Mouse (Mus musculus): ENCODE measurements around the gene Lhx3. TPM values are rescaled to one million over a fixed set of nuclear protein-coding genes. Genes with fewer than 3 reads are reported as not detected.

Gene Lhx3
- total RNA-seq, 1 experiment = 0.13 TPM

DNA sequence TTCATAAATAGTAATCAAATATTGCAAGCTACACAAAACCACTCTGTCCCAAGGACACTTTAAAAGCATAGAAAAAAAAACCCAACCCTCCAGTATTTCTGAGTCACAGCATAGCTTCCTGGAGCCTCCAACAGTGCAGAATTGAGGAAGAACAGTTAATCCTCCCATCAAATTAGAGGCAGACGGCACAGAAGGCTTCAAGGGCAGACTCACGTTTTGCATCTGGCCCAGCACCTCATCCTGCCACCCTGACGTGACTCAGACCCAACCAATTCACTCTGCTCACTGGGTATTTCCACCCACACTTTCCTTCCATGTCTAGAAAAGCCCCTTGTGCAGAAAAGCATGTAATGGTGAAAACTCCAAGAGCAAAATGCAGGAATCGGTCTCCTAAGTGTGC lies 22.2 kb upstream of the Lhx3 start:
- no peak for DNase-seq (ENCODE audit: low read depth, low spot score)
- H3K4me3 ChIP-seq (ENCODE audit: insufficient read depth in 1 of 2, low read depth in 1 of 2, low read length in 2 of 2, poor library complexity in 1 of 2, severe bottlenecking in 1 of 2) = no peak overlapping the region
- TF ChIP-seq HCFC1 (IDR thresholded peaks at IDR 0.05; ENCODE audit: borderline replicate concordance, insufficient read depth, low read length) (no peak), CHD2 (IDR thresholded peaks at IDR 0.05; ENCODE audit: low read depth, low read length) (no peak), ZC3H11A (IDR thresholded peaks at IDR 0.05; ENCODE audit: borderline replicate concordance, low read depth, low read length) (no peak), ZNF384 (IDR thresholded peaks at IDR 0.05; ENCODE audit: low read depth, low read length) (no peak), MAFK (IDR thresholded peaks at IDR 0.05; ENCODE audit: insufficient read depth, low read depth, low read length) (no peak)
- H3K36me3 ChIP-seq (ENCODE audit: control insufficient read depth, insufficient read depth, low read length, poor library complexity, severe bottlenecking) = peaks cover 2% of the 10 kb centered on the region; the same call in 1 of the 2 replicates
- H3K27ac ChIP-seq (ENCODE audit: insufficient read depth, low read depth, low read length, poor library complexity, severe bottlenecking) = no peak overlapping the region
- H3K9me3 ChIP-seq (ENCODE audit: control insufficient read depth, insufficient read depth, low read depth, low read length) = no peaks in the 10 kb centered on the region
- in situ Hi-C loops (cut with MboI; ENCODE audit: low sequenced_read_pairs in 2 of 2, unreplicated experiment in 2 of 2) = no loop called here
- no peak overlapping the region for H3K9ac ChIP-seq (ENCODE audit: insufficient read depth, low read depth, low read length, poor library complexity, severe bottlenecking)
- H3K4me1 ChIP-seq (ENCODE audit: control insufficient read depth in 2 of 2, insufficient read depth in 2 of 2, low read length in 2 of 2, poor library complexity in 1 of 2) = 0 out of 4 replicates have a peak, but pooled peaks cover 0 to 2% of the 10 kb centered on the region in 2 experiments

DNA sequence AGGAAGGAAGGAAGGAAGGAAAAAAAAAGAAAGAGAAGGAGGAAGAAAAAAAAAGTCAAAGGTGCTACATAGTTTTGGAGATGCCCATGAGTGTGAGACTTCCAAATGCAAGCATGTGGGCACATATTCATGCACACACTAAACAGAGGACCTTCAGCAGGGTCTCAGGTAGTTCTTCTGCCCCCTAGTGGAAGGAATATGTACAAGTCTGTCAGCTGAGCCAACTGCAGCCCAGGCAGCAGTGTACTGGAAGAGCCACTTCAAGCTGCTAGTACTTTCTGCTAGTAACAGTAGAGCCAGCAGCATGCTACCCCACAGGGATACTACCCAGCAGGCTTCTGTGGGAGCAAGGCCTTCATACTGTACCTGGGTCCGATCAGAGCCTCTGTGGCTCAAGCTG lies 19.7 kb upstream of the Lhx3 start:
- H3K27ac ChIP-seq (ENCODE audit: insufficient read depth, low read depth, low read length, poor library complexity, severe bottlenecking) = no peak overlapping the region
- H3K9ac ChIP-seq (ENCODE audit: insufficient read depth, low read depth, low read length, poor library complexity, severe bottlenecking) = no peak overlapping the region
- 0 out of 4 replicates have a peak, but pooled peaks cover 0 to 2% of the 10 kb centered on the region in 2 experiments for H3K4me1 ChIP-seq (ENCODE audit: control insufficient read depth in 2 of 2, insufficient read depth in 2 of 2, low read length in 2 of 2, poor library complexity in 1 of 2)
- peaks cover 8% of the 10 kb centered on the region; the same call in 1 of the 2 replicates for H3K36me3 ChIP-seq (ENCODE audit: control insufficient read depth, insufficient read depth, low read length, poor library complexity, severe bottlenecking)
- DNase-seq (ENCODE audit: low read depth, low spot score) = peak; percentile 50
- in situ Hi-C loops (cut with MboI; ENCODE audit: low sequenced_read_pairs in 2 of 2, unreplicated experiment in 2 of 2) = no loop called here
- H3K4me3 ChIP-seq (ENCODE audit: insufficient read depth in 1 of 2, low read depth in 1 of 2, low read length in 2 of 2, poor library complexity in 1 of 2, severe bottlenecking in 1 of 2) = no peak overlapping the region
- no peaks in the 10 kb centered on the region for H3K9me3 ChIP-seq (ENCODE audit: control insufficient read depth, insufficient read depth, low read depth, low read length)
- peak; percentile 28; the same call in 1 of the 2 replicates for TF ChIP-seq ZC3H11A (IDR thresholded peaks at IDR 0.05; ENCODE audit: borderline replicate concordance, low read depth, low read length)
- peak; percentile 35; the same call in 1 of the 2 replicates for TF ChIP-seq ZNF384 (IDR thresholded peaks at IDR 0.05; ENCODE audit: low read depth, low read length)
- no peak for TF ChIP-seq MAFK (IDR thresholded peaks at IDR 0.05; ENCODE audit: insufficient read depth, low read depth, low read length)

DNA sequence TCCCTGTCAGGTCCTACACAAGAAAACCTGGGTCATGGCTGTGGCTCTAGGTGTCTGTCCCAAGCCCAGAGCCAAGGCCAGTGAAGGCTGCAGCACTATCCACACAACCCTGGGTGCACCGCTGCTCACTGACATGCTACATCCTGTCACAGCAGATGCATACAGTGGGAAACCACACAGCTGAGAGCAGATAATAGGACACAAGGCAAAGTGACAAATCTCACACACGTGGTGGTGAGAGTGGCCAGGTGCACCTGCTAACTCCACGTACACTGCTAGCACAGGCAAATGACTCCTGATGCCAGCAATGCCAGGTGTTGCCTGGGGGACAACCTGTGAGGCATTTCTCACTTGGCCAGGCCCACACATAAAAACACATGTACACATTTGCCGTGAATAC lies 17.2 kb upstream of the Lhx3 start:
- no peak overlapping the region for H3K9ac ChIP-seq (ENCODE audit: insufficient read depth, low read depth, low read length, poor library complexity, severe bottlenecking)
- DNase-seq (ENCODE audit: low read depth, low spot score) = no peak
- TF ChIP-seq ZNF384 (IDR thresholded peaks at IDR 0.05; ENCODE audit: low read depth, low read length) = no peak
- no peak for TF ChIP-seq HCFC1 (IDR thresholded peaks at IDR 0.05; ENCODE audit: borderline replicate concordance, insufficient read depth, low read length)
- no peak for TF ChIP-seq CHD2 (IDR thresholded peaks at IDR 0.05; ENCODE audit: low read depth, low read length)
- no peak for TF ChIP-seq MAFK (IDR thresholded peaks at IDR 0.05; ENCODE audit: insufficient read depth, low read depth, low read length)
- TF ChIP-seq ZC3H11A (IDR thresholded peaks at IDR 0.05; ENCODE audit: borderline replicate concordance, low read depth, low read length) = no peak
- H3K4me1 ChIP-seq (ENCODE audit: control insufficient read depth in 2 of 2, insufficient read depth in 2 of 2, low read length in 2 of 2, poor library complexity in 1 of 2) = no peaks in the 10 kb centered on the region
- H3K27ac ChIP-seq (ENCODE audit: insufficient read depth, low read depth, low read length, poor library complexity, severe bottlenecking) = no peak overlapping the region
- in situ Hi-C loops (cut with MboI; ENCODE audit: low sequenced_read_pairs in 2 of 2, unreplicated experiment in 2 of 2) = no loop called here
- H3K4me3 ChIP-seq (ENCODE audit: insufficient read depth in 1 of 2, low read depth in 1 of 2, low read length in 2 of 2, poor library complexity in 1 of 2, severe bottlenecking in 1 of 2) = no peak overlapping the region
- H3K36me3 ChIP-seq (ENCODE audit: control insufficient read depth, insufficient read depth, low read length, poor library complexity, severe bottlenecking) = peaks cover 23% of the 10 kb centered on the region; the same call in 1 of the 2 replicates
- H3K9me3 ChIP-seq (ENCODE audit: control insufficient read depth, insufficient read depth, low read depth, low read length) = no peaks in the 10 kb centered on the region

DNA sequence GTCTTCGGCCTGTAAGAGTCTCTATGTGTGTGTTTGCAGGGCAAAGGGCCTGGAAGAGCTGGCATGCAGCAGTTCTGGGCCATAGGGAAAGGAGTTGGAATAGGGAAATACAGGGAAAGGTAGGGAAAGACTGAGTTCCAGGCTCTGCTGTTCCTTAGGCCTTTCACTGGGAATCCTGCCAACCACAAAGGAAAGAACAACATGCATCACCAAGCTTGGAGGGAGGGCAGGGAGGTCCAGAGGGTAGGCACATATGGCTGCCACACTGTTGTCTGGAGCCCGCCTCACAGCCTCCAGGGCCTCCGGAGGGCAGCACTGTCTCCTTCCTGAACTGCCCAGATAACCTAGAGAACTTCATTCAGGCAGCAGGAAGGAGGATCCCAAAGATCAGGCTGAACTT lies 15.9 kb upstream of the Lhx3 start:
- Histone ChIP-seq H3K9ac (ENCODE audit: insufficient read depth, low read depth, low read length, poor library complexity, severe bottlenecking) (no peak overlapping the region), H3K36me3 (ENCODE audit: control insufficient read depth, insufficient read depth, low read length, poor library complexity, severe bottlenecking) (peaks cover 27% of the 10 kb centered on the region; the same call in 1 of the 2 replicates), H3K4me1 (ENCODE audit: control insufficient read depth in 2 of 2, insufficient read depth in 2 of 2, low read length in 2 of 2, poor library complexity in 1 of 2) (no peaks in the 10 kb centered on the region), H3K4me3 (ENCODE audit: insufficient read depth in 1 of 2, low read depth in 1 of 2, low read length in 2 of 2, poor library complexity in 1 of 2, severe bottlenecking in 1 of 2) (no peak overlapping the region), H3K27ac (ENCODE audit: insufficient read depth, low read depth, low read length, poor library complexity, severe bottlenecking) (no peak overlapping the region), H3K9me3 (ENCODE audit: control insufficient read depth, insufficient read depth, low read depth, low read length) (no peaks in the 10 kb centered on the region)
- no peak for DNase-seq (ENCODE audit: low read depth, low spot score)
- TF ChIP-seq MAFK (IDR thresholded peaks at IDR 0.05; ENCODE audit: insufficient read depth, low read depth, low read length) (no peak), ZC3H11A (IDR thresholded peaks at IDR 0.05; ENCODE audit: borderline replicate concordance, low read depth, low read length) (no peak), ZNF384 (IDR thresholded peaks at IDR 0.05; ENCODE audit: low read depth, low read length) (no peak), CHD2 (IDR thresholded peaks at IDR 0.05; ENCODE audit: low read depth, low read length) (no peak), HCFC1 (IDR thresholded peaks at IDR 0.05; ENCODE audit: borderline replicate concordance, insufficient read depth, low read length) (no peak)
- in situ Hi-C loops (cut with MboI; ENCODE audit: low sequenced_read_pairs in 2 of 2, unreplicated experiment in 2 of 2) = no loop called here

DNA sequence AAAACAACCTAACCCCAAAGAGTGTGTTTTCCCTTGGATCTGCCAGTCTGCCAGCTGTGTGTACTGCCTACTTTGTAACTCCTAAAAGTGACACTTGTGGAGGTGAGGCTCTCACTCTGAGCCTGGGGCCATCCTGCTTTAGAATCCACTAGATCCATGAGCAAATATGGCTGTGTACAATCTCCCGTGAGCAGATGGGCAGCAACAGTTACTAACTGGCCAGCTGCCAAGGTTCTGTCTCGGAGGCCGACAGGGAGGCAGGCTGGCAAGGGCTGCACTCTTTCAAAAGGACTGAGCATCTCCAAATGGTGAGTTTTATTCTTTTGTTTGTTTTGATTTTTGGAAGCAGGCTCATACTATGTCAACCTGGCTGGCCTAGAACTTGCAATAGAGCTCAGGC lies 6.4 kb upstream of the Lhx3 start:
- H3K9me3 ChIP-seq (ENCODE audit: control insufficient read depth, insufficient read depth, low read depth, low read length) = no peaks in the 10 kb centered on the region
- H3K27ac ChIP-seq (ENCODE audit: insufficient read depth, low read depth, low read length, poor library complexity, severe bottlenecking) = no peak overlapping the region
- H3K4me3 ChIP-seq (ENCODE audit: insufficient read depth in 1 of 2, low read depth in 1 of 2, low read length in 2 of 2, poor library complexity in 1 of 2, severe bottlenecking in 1 of 2) = no peak overlapping the region
- H3K9ac ChIP-seq (ENCODE audit: insufficient read depth, low read depth, low read length, poor library complexity, severe bottlenecking) = no peak overlapping the region
- in situ Hi-C loops (cut with MboI; ENCODE audit: low sequenced_read_pairs in 2 of 2, unreplicated experiment in 2 of 2) = no loop called here
- TF ChIP-seq MAFK (IDR thresholded peaks at IDR 0.05; ENCODE audit: insufficient read depth, low read depth, low read length) = no peak
- TF ChIP-seq ZNF384 (IDR thresholded peaks at IDR 0.05; ENCODE audit: low read depth, low read length) = no peak
- TF ChIP-seq CHD2 (IDR thresholded peaks at IDR 0.05; ENCODE audit: low read depth, low read length) = no peak
- TF ChIP-seq ZC3H11A (IDR thresholded peaks at IDR 0.05; ENCODE audit: borderline replicate concordance, low read depth, low read length) = no peak
- TF ChIP-seq HCFC1 (IDR thresholded peaks at IDR 0.05; ENCODE audit: borderline replicate concordance, insufficient read depth, low read length) = no peak
- no peaks in the 10 kb centered on the region for H3K4me1 ChIP-seq (ENCODE audit: control insufficient read depth in 2 of 2, insufficient read depth in 2 of 2, low read length in 2 of 2, poor library complexity in 1 of 2)
- no peak for DNase-seq (ENCODE audit: low read depth, low spot score)
- H3K36me3 ChIP-seq (ENCODE audit: control insufficient read depth, insufficient read depth, low read length, poor library complexity, severe bottlenecking) = peaks cover 40% of the 10 kb centered on the region

Measured in ES-E14 (cell line).